Mouse (Mus musculus) midbrain, embryonic 12.5 days (tissue): ENCODE measurements at regions not wholly inside any gene's neighbourhood (a gene's known extent, or its start where the extent isn't known, plus 50 kb on each side); places are given as distances from the start of the nearest gene placed in this dataset.

Experiments
- ATAC-seq: fragments of 200-750 bp; cut with Nextera tagmentation; 2 replicates; pipeline ENCODE4 v1.8.0; 2017; ENCODE audit warnings: low read depth, moderate TSS enrichment, moderate library complexity; ENCODE audit not compliant: low FRiP score
- H3K27ac ChIP-seq: fragments of 300-500 bp; sonication (generic); replicated peaks from 2 replicates; pipeline ENCODE4 v1.5.1; 2016; ENCODE audit warnings: mild to moderate bottlenecking
- H3K27me3 ChIP-seq: fragments of 300-500 bp; sonication (generic); 2 replicates; pipeline ENCODE4 v1.6.1; 2016; ENCODE audit warnings: mild to moderate bottlenecking
- H3K36me3 ChIP-seq: fragments of 300-500 bp; sonication (generic); 2 replicates; pipeline ENCODE4 v1.6.1; 2016
- H3K4me1 ChIP-seq: fragments of 300-500 bp; sonication (generic); 2 replicates; pipeline ENCODE4 v1.6.1; 2016
- H3K4me2 ChIP-seq: fragments of 300-500 bp; sonication (generic); replicated peaks from 2 replicates; pipeline ENCODE4 v1.6.1; 2016; ENCODE audit warnings: mild to moderate bottlenecking, moderate library complexity
- H3K4me3 ChIP-seq: fragments of 300-500 bp; sonication (generic); 2 replicates; pipeline ENCODE4 v1.5.1; 2016; ENCODE audit warnings: mild to moderate bottlenecking
- H3K9ac ChIP-seq: fragments of 300-500 bp; sonication (generic); replicated peaks from 2 replicates; pipeline ENCODE4 v1.6.1; 2016; ENCODE audit warnings: mild to moderate bottlenecking, moderate library complexity
- H3K9me3 ChIP-seq: fragments of 300-500 bp; sonication (generic); 2 replicates; pipeline ENCODE4 v1.6.1; 2016; ENCODE audit warnings: mild to moderate bottlenecking
- WGBS: fragments of 180-500 bp; shearing (Covaris S2); methylation state at CpG from one replicate; pipeline ENCODE4 v1.1.7; 2016; 5-methylcytosine and 5-hydroxymethylcytosine counted together

DNA sequence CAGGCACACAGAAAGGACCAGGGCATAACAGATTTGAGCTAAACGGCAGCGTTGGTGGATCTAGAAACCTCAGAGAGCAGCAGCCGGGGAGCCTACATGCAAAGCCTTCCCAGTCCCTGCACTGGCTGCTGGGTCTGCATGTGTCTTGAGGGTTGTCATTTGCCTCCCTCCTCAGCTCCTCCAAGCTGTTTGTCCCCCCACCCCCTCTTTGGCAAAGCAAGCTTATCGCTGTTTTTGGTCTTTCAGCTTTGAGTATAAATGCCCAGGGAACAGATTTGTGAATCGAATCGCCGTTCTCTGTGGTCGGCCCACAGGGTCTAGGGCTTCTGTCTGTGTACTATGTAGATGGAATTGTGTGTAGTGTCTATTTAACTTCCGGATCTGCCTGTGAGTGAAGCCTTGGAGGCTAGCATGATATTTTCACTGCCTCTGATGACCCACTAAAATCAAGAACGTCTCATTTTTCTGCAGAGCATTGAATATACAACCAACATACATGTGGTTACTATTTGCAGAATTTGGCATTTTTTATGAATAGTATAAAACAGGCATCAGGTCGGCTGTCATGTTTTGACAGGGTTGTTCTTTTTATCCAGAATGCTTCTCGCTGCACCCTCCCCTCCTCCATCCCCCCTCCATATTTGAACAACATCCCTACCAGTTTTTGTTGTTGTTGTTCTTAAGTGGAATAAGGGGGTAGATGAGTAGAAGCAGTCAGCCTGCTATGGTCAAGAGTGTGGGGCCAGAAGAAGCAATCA lies 121.3 kb upstream of the Gm10295 start:
- Histone ChIP-seq H3K27me3 (no peaks in the 10 kb centered on the region), H3K27ac (no peak overlapping the region), H3K4me1 (0 out of 2 replicates have a peak, but pooled peaks cover 2% of the 10 kb centered on the region), H3K9me3 (no peaks in the 10 kb centered on the region), H3K4me3 (no peak overlapping the region), H3K9ac (no peak overlapping the region), H3K36me3 (no peaks in the 10 kb centered on the region), H3K4me2 (no peak overlapping the region)
- WGBS, result 77% methylated on average over 12 of the region's 12 CpGs
- ATAC-seq, result no peak

DNA sequence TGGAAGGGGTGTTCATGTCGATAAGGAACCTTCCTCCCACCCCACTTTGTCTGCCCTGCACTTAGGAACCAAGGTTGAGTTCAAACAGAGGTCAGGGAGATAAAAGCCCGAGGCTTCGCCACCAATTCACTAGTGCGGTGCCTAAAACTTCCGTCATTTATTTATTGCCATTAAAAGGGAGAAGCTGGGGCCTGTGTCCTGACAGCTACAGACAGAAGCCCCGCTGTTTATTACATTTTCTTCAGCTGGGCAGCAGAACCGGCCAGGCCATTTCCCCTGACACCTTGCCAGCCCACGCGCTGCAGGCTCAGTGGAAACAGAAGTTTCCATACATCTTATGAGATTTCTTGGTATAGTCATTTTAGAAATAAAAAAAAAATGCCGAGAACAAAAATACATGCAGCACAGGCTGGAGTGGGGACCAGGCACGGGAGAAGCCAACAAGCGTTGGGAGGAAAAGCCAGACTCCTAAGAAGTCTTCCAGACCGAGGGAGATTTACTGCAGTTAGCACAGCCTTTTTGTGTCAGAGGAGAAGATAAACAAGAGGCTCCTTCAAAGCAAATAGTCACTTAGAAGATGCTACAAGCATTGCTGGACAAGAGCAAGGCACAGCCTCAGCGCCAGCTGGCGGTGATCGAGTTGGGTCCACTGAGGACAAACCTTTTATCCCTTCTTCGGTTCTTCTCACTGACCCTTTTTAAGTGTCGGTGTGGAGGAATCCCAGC lies 120.5 kb upstream of the Gm10295 start:
- H3K4me1 ChIP-seq, result 0 out of 2 replicates have a peak, but pooled peaks cover 2% of the 10 kb centered on the region
- H3K27me3 ChIP-seq, result no peaks in the 10 kb centered on the region
- WGBS, result 53% methylated on average over 18 of the region's 18 CpGs
- no peaks in the 10 kb centered on the region for H3K36me3 ChIP-seq
- no peaks in the 10 kb centered on the region for H3K9me3 ChIP-seq
- no peak for ATAC-seq
- H3K27ac ChIP-seq, result no peak overlapping the region
- no peak overlapping the region for H3K4me3 ChIP-seq
- H3K4me2 ChIP-seq, result no peak overlapping the region
- no peak overlapping the region for H3K9ac ChIP-seq

DNA sequence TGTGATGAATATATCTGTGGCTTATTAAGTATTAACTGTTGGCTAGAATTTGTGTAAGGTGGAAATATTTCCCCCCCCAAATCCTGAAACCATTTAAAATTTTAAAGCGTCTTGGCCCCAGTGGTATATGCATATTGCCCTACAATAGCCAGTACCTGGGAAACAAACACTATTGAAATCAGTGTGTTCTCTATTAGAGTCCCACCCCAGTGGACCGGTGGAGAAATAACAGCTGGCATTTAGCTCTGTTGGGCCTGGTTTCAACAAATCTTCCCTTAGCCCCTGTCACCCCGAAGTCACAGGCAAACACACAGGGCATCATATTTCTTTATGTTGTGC lies 120.0 kb upstream of the Gm10295 start:
- no peaks in the 10 kb centered on the region for H3K36me3 ChIP-seq
- no peaks in the 10 kb centered on the region for H3K27me3 ChIP-seq
- no peak overlapping the region for H3K27ac ChIP-seq
- H3K9me3 ChIP-seq, result no peaks in the 10 kb centered on the region
- no peak overlapping the region for H3K9ac ChIP-seq
- ATAC-seq, result no peak
- H3K4me3 ChIP-seq, result no peak overlapping the region
- WGBS, result 60% methylated on average over 3 of the region's 3 CpGs
- no peak overlapping the region for H3K4me2 ChIP-seq
- 0 out of 2 replicates have a peak, but pooled peaks cover 2% of the 10 kb centered on the region for H3K4me1 ChIP-seq

DNA sequence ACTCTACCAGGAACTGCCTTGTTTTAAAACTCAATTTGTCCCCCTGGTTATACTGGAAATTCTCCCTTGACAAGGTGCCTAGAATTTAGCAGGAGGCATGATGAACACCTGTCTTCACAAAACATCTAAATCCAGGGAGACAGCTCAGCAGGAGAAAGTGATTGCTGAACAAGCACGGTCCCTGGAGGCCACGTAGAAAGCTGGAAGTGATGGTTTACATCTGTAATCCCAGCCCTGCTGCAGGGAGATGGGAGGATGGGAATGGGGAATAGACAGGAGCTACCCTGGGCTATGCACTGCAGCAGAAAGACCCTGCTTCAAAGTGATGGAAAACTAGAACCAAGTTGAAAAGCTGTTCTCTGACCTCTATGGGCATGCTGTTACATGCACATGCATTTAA lies 119.1 kb upstream of the Gm10295 start:
- Histone ChIP-seq H3K27me3 (no peaks in the 10 kb centered on the region), H3K4me3 (no peak overlapping the region), H3K9ac (no peak overlapping the region), H3K4me2 (no peak overlapping the region), H3K27ac (no peak overlapping the region), H3K36me3 (no peaks in the 10 kb centered on the region), H3K4me1 (0 out of 2 replicates have a peak, but pooled peaks cover 2% of the 10 kb centered on the region), H3K9me3 (no peaks in the 10 kb centered on the region)
- no peak for ATAC-seq
- WGBS, result 62% methylated on average over 2 of the region's 2 CpGs

- ATAC-seq, result no peak
- Histone ChIP-seq H3K27ac (no peak overlapping the region), H3K27me3 (no peaks in the 10 kb centered on the region), H3K4me2 (no peak overlapping the region), H3K36me3 (no peaks in the 10 kb centered on the region), H3K4me1 (0 out of 2 replicates have a peak, but pooled peaks cover 2% of the 10 kb centered on the region), H3K4me3 (no peak overlapping the region), H3K9me3 (no peaks in the 10 kb centered on the region), H3K9ac (no peak overlapping the region)
- WGBS, result 83% methylated on average over 4 of the region's 4 CpGs
These were observed 118.7 kb upstream of the Gm10295 start for GRCm38 (mm10) chr7:71469951-71470350.

GRCm38 (mm10) chr7:71467436-71468127 lies 116.3 kb upstream of the Gm10295 start:
- Histone ChIP-seq H3K27me3 (no peaks in the 10 kb centered on the region), H3K9me3 (no peaks in the 10 kb centered on the region), H3K36me3 (no peaks in the 10 kb centered on the region), H3K9ac (no peak overlapping the region), H3K27ac (no peak overlapping the region), H3K4me2 (no peak overlapping the region), H3K4me1 (0 out of 2 replicates have a peak, but pooled peaks cover 2% of the 10 kb centered on the region), H3K4me3 (no peak overlapping the region)
- ATAC-seq, result no peak
- WGBS, result 85% methylated on average over 9 of the region's 9 CpGs

DNA sequence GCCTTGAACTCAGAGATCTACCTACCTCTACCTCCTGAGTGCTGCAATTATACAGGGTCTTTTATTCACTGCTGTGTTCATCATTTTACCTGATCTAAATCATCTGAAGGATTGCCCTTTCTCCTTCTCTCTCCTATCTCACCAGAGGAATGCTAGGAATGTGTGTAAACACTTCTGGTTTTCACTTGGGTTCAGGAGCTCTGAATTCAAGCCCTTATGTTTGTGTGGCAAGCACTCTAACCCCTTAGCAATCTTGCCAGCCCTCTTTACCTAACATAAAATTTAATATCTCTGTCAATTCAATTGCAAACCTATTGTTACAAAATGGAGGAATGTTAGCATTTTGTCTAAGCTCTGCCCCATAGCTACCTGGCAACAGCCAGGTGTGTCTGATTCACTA lies 112.8 kb upstream of the Gm10295 start:
- Histone ChIP-seq H3K4me3 (no peak overlapping the region), H3K9me3 (0 out of 2 replicates have a peak, but pooled peaks cover 2% of the 10 kb centered on the region), H3K27ac (no peak overlapping the region), H3K27me3 (no peaks in the 10 kb centered on the region), H3K36me3 (no peaks in the 10 kb centered on the region), H3K4me2 (no peak overlapping the region), H3K4me1 (no peaks in the 10 kb centered on the region), H3K9ac (no peak overlapping the region)
- no peak for ATAC-seq

GRCm38 (mm10) chr7:71463565-71463964 lies 112.3 kb upstream of the Gm10295 start:
- H3K4me1 ChIP-seq, result no peaks in the 10 kb centered on the region
- 0 out of 2 replicates have a peak, but pooled peaks cover 2% of the 10 kb centered on the region for H3K9me3 ChIP-seq
- WGBS, result 85% methylated on average over 2 of the region's 2 CpGs
- H3K27ac ChIP-seq, result no peak overlapping the region
- H3K27me3 ChIP-seq, result no peaks in the 10 kb centered on the region
- ATAC-seq, result no peak
- H3K4me3 ChIP-seq, result no peak overlapping the region
- no peaks in the 10 kb centered on the region for H3K36me3 ChIP-seq
- H3K9ac ChIP-seq, result no peak overlapping the region
- no peak overlapping the region for H3K4me2 ChIP-seq

GRCm38 (mm10) chr7:71459805-71460204 lies 108.5 kb upstream of the Gm10295 start:
- 0 out of 2 replicates have a peak, but pooled peaks cover 2% of the 10 kb centered on the region for H3K9me3 ChIP-seq
- H3K27ac ChIP-seq, result no peak overlapping the region
- H3K27me3 ChIP-seq, result no peaks in the 10 kb centered on the region
- H3K4me3 ChIP-seq, result no peak overlapping the region
- H3K4me2 ChIP-seq, result no peak overlapping the region
- no peaks in the 10 kb centered on the region for H3K4me1 ChIP-seq
- no peaks in the 10 kb centered on the region for H3K36me3 ChIP-seq
- H3K9ac ChIP-seq, result no peak overlapping the region
- ATAC-seq, result no peak

DNA sequence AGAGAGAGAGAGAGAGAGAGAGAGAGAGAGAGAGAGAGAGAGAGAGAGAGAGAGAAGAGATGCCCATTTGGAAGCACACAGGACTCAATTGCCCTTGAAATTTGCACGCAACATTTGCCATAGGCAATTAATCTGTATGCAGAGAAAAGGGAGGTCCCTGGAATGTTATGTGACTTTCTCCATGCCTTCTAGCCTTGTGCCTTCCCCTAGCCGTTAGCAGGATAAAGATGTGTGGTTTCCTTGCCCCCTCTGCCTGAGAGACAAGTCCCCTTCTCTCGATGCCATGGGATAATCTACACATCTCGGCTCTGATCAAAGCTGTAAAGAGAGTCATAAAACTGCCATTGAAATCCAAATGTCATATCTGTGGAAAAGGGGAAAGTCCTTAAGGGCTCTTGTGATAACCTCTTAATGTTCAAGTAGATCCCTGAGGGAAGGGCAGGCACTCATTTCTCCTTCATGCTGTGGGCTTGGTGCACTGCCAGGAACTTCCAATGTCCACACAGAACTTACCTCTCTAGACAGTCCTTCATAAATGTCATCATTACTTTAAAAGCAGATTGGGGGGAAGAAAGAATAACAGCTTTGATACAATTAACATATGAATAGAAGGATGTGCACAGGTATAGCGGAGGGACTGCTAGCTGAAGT lies 106.9 kb upstream of the Gm10295 start:
- Histone ChIP-seq H3K9me3 (0 out of 2 replicates have a peak, but pooled peaks cover 2% of the 10 kb centered on the region), H3K9ac (no peak overlapping the region), H3K4me2 (no peak overlapping the region), H3K36me3 (no peaks in the 10 kb centered on the region), H3K27me3 (no peaks in the 10 kb centered on the region), H3K27ac (no peak overlapping the region), H3K4me1 (no peaks in the 10 kb centered on the region), H3K4me3 (no peak overlapping the region)
- no peak for ATAC-seq
- WGBS, result 79% methylated on average over 5 of the region's 5 CpGs

DNA sequence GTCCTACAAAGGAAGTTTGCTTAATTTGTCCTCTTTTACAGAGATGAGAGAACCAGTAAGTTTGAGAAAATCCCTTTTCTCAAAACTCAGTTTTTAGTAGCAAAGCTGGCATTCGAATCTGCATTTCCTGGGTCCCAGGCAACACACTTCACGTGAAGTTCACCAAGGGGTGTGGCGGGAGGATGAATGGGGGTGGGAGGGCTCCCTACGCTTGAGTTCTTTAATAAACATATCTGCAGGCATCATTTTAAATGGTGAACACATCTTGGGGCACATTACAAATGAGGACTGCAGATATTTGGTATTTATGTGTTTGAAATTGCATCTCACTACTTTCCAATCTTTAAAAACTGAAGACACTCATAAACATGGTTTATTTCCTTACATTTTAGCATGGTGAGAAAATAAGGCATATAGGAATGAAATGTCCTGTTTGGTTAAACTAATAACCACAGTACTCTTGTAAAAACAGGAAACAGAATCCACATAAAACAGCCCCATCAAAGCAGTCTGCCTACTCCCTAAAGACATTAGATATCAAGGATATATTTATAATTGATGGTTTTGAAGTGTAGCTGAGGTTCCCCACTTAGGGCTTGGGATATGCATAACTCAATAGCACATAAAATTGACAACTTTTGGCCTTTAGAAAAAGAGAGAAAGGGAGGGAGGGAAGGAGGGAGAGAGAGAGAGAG lies 106.3 kb upstream of the Gm10295 start:
- H3K4me1 ChIP-seq, result no peaks in the 10 kb centered on the region
- H3K27ac ChIP-seq, result no peak overlapping the region
- no peak overlapping the region for H3K4me2 ChIP-seq
- WGBS, result 91% methylated on average over 4 of the region's 4 CpGs
- H3K27me3 ChIP-seq, result no peaks in the 10 kb centered on the region
- ATAC-seq, result no peak
- H3K36me3 ChIP-seq, result no peaks in the 10 kb centered on the region
- H3K9ac ChIP-seq, result no peak overlapping the region
- H3K9me3 ChIP-seq, result 0 out of 2 replicates have a peak, but pooled peaks cover 2% of the 10 kb centered on the region
- no peak overlapping the region for H3K4me3 ChIP-seq
